Mouse (Mus musculus) lung, adult 2 months (tissue): ENCODE results near the gene Raph1. TPM values are rescaled to one million over a fixed set of nuclear protein-coding genes. Genes with fewer than 3 reads are reported as not detected.

Source experiments
- DNase-seq: peaks from one replicate; pipeline ENCODE4 v3.0.0; 2022
- H3K4me1 ChIP-seq: fragments of 200-500 bp; 2 replicates; pipeline ENCODE4 v1.6.1; 2011; ENCODE audit warnings: low read length; ENCODE audit not compliant: control insufficient read depth, insufficient read depth
- H3K4me3 ChIP-seq: fragments of 200-500 bp; replicated peaks from 2 replicates; pipeline ENCODE3; 2011; ENCODE audit warnings: low read depth, mild to moderate bottlenecking, control low read depth, low read length; ENCODE audit errors: extremely low read depth
- CTCF ChIP-seq: fragments of 200-500 bp; IDR thresholded peaks from 2 replicates; pipeline ENCODE4 v1.5.1; 2011; ENCODE audit warnings: mild to moderate bottlenecking, low read length, control low read depth; ENCODE audit not compliant: insufficient read depth
- POLR2A ChIP-seq: fragments of 200-500 bp; IDR thresholded peaks from 2 replicates; pipeline ENCODE4 v1.6.1; 2011; ENCODE audit warnings: low read depth, mild to moderate bottlenecking, control low read depth, low read length, borderline replicate concordance; ENCODE audit errors: extremely low read depth
- WGBS: fragments of 180-500 bp; shearing (Covaris S2); methylation state at CpG from one replicate; pipeline ENCODE4 v1.1.7; 2018; 5-methylcytosine and 5-hydroxymethylcytosine counted together
- polyA plus RNA-seq: library from polyadenylated mRNA; depleted of rRNA; stranded (reverse); fragments of >200 nt; gene quantifications from 2 replicates; pipeline ENCODE4 v1.2.3, GENCODE M21; 2012

The Raph1 gene
- polyA plus RNA-seq, 1 experiment: 16.4 TPM

DNA sequence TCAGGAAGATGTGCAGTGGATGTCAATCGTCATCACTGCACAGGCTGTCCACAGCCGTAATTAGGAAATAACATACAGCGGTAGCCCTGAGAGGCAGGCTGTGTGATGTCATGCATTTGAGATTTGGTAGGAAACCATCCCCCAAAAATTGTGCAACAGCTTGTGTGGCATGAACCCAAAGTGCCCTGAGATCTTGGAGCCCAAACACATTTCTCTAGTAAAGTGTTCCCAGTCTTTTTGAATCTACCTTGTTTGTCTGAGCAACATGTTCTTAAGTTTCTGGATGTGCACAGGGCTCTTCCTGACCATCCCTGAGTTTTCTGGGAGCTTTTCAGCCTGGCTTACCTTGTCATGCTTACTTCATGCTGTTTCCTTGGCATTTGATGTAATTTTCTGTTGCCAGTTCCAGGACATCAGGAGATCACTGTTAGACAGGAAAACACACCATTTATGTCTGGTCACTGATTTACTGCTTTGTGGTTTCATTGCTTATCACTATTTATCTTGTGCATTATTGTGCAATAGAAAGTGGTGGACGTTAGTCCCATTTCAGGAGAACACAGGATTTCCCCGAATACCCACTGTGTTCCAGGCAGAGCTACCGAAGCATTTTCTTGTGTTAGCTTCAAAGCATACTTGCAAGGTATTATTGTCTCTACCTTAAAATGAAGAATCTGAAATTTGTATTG is 32.3 kb upstream of the Raph1 start:
- no peak for TF ChIP-seq CTCF
- H3K4me3 ChIP-seq: no peak overlapping the region
- H3K4me1 ChIP-seq: peaks cover 13% of the 10 kb centered on the region
- DNase-seq: peak; percentile 56
- 51% methylated on average over 6 of the region's 6 CpGs for WGBS

GRCm38 (mm10) chr1:60596386-60597320 is 29.7 kb upstream of the Raph1 start:
- peaks cover 13% of the 10 kb centered on the region for H3K4me1 ChIP-seq
- WGBS: 59% methylated on average over 11 of the region's 11 CpGs
- no peak overlapping the region for H3K4me3 ChIP-seq
- no peak for DNase-seq
- no peak for TF ChIP-seq CTCF
- TF ChIP-seq POLR2A: no peak

DNA sequence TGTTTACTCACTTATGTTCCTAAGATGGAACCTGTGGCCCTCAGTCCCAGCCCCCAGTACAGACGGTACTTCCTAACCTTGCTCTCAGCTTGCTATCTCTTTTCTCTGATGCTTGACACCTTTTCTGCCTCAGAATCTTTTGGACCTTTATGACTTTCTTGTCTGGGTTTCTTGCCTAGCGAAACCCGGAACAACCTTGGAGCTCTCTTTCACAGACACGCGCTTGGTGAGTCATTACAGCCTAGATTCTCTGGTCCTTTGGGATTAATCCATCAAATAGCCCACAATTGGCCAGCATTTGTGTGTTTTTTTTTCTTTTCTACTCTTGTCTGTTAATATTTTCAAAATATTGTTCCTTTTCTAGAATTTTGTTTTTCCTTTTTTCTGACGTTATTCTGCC is 26.2 kb upstream of the Raph1 start:
- 85% methylated on average over 6 of the region's 6 CpGs for WGBS
- no peak for DNase-seq
- H3K4me3 ChIP-seq: no peak overlapping the region
- TF ChIP-seq POLR2A (no peak), CTCF (no peak)
- peaks cover 3% of the 10 kb centered on the region for H3K4me1 ChIP-seq

GRCm38 (mm10) chr1:60588887-60589629 is 22.2 kb upstream of the Raph1 start:
- H3K4me1 ChIP-seq: no peaks in the 10 kb centered on the region; the same call in 1 of the 2 replicates

GRCm38 (mm10) chr1:60580990-60581389 is 14.1 kb upstream of the Raph1 start:
- DNase-seq: no peak
- TF ChIP-seq CTCF (no peak), POLR2A (no peak)
- H3K4me3 ChIP-seq: no peak overlapping the region
- no peaks in the 10 kb centered on the region for H3K4me1 ChIP-seq
- WGBS: 93% methylated on average over 8 of the region's 8 CpGs

More at GRCm38 (mm10) chr1:60588887-60589629, 22.2 kb upstream of the Raph1 start:
- TF ChIP-seq POLR2A (no peak), CTCF (no peak)
- no peak for DNase-seq
- 69% methylated on average over 4 of the region's 4 CpGs for WGBS
- H3K4me3 ChIP-seq: no peak overlapping the region

DNA sequence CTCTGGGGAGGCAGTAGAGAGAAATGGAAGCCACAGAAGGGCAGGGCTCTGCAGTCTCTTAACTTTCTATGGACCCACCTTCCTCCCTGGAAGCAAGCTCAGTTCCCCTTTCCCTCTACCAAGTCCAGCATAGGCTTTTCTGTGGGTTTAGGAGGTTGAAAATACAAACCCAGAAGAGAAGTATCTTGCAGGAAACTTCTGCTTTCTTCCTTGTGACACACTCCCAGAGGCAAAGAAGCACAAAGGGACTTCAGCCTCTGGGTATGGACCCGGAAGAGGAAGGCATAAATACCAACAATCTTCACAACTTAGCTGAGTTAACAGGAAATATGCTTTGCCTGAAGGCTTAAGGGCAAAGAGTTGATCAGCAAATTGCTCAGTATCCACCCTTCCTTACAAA is 13.0 kb upstream of the Raph1 start:
- 41% methylated on average over 1 of the region's 1 CpGs for WGBS
- no peak overlapping the region for H3K4me3 ChIP-seq
- DNase-seq: no peak
- H3K4me1 ChIP-seq: no peaks in the 10 kb centered on the region
- TF ChIP-seq CTCF (no peak), POLR2A (no peak)

GRCm38 (mm10) chr1:60572699-60573098 is 5.8 kb upstream of the Raph1 start:
- TF ChIP-seq CTCF: no peak
- TF ChIP-seq POLR2A: no peak
- no peak for DNase-seq
- WGBS: 55% methylated on average over 3 of the region's 3 CpGs
- H3K4me1 ChIP-seq: peaks cover 5% of the 10 kb centered on the region; the same call in 1 of the 2 replicates
- H3K4me3 ChIP-seq: no peak overlapping the region

- Histone ChIP-seq H3K4me3 (no peak overlapping the region), H3K4me1 (peaks cover 5% of the 10 kb centered on the region; the same call in 1 of the 2 replicates)
- 92% methylated on average over 7 of the region's 7 CpGs for WGBS
- DNase-seq: no peak
- TF ChIP-seq CTCF: no peak
- no peak for TF ChIP-seq POLR2A
These were observed 2.8 kb upstream of the Raph1 start for GRCm38 (mm10) chr1:60569741-60570140.

- peaks cover 8% of the 10 kb centered on the region for H3K4me1 ChIP-seq
- no peak for DNase-seq
- 49% methylated on average over 5 of the region's 5 CpGs for WGBS
- no peak overlapping the region for H3K4me3 ChIP-seq
- TF ChIP-seq POLR2A (no peak), CTCF (no peak)
These were observed 2.3 kb upstream of the Raph1 start for GRCm38 (mm10) chr1:60569210-60569609.
